Mouse (Mus musculus) G1E-ER4 (cell line): Measurements from ENCODE around the gene Sval2. TPM values are rescaled to one million over a fixed set of nuclear protein-coding genes. Genes with fewer than 3 reads are reported as not detected.

Experiments used
- GATA1 ChIP-seq: IDR thresholded peaks from one replicate; pipeline ENCODE4 v1.8.0; 2012; ENCODE audit warnings: low read length, inconsistent platforms
- polyA plus RNA-seq: library from polyadenylated mRNA; stranded (reverse); fragments of >175 nt; gene quantifications from 2 replicates; pipeline ENCODE4 v1.2.3, GENCODE M21; 2012

Sval2 gene
- not detected in 2 replicates for polyA plus RNA-seq

DNA sequence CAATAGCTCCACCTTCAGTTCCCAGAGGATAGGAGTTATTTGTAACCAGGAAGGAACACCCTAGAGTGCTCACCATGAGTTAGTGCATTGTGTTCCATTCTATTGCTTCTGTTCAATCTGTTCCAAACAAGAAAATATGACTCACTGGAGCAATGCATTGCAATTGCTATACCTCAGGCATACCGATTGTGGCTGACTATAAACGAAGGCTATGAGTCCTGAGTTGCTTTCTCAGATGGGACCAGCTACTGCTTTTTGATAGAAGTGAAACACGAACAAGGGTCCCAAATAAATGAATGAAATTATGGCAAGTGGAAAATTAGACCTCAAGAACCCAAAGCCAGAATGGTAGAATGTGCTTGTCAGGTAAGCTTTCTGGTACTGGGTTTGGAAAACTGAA is at the start of gene Sval2:
Sval2 (plus strand) TSS at position 301 of the 400 bp plus-strand sequence.
- no peak for TF ChIP-seq GATA1

DNA sequence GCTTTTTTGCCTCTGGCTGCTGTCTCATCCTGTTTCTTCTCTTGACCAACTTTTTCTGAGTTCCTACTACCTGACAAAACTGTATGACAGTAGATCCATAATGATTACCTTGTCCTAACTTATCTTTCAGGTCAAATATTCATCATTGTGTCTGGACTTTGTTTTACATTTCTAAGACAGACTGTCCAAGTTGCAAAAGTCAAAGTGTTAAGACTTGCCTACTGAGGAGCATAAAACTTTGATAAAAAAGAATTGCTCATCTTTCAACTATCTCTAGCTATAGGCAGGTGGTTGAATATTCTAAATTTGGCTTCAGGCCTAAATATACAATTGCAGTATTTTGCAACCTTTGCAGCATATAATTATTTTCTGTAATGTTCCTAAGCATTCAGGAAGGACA is 28.7 kb upstream of the Sval2 start:
- TF ChIP-seq GATA1, result no peak

DNA sequence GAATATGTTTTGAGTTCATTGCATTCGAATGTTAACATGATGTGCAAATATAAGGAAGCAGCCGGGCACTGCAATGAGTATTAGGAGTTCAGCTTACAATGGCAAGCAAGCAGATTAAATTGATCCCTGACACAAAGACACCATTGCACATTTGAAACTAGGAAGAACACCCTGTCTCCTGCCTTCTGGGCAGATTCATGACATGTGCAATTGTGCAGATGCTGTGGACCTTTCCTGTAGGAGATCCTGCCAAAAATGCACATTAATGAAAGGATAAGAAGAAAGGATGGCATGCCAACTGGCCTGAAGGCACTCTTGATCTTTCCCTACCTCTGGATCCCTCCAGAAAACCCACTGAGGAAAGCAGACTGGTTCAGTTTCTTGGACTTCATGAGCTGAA is 23.3 kb upstream of the Sval2 start:
- TF ChIP-seq GATA1, result no peak

DNA sequence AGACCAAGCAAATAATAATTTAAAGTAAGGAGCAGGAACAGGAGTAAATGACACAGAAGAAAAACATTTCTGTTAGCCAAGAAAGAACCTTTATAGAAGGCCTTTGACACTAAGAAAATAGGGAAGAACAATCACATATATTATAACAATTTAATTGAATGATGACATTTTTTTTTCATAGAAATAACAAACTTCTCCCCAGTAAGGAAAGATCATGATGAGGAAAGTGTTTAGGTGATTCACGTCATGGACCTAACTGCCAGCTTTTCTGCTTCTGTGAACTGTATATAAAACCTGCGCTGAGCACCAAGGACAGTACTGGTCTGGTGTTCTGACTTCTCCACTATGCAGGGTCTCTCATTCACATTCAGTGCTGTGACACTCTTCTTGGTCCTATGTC is 5.6 kb upstream of the Sval2 start, which contains the start of gene Pip:
Pip (plus strand) TSS at position 301 of the 400 bp plus-strand sequence.
- no peak for TF ChIP-seq GATA1

DNA sequence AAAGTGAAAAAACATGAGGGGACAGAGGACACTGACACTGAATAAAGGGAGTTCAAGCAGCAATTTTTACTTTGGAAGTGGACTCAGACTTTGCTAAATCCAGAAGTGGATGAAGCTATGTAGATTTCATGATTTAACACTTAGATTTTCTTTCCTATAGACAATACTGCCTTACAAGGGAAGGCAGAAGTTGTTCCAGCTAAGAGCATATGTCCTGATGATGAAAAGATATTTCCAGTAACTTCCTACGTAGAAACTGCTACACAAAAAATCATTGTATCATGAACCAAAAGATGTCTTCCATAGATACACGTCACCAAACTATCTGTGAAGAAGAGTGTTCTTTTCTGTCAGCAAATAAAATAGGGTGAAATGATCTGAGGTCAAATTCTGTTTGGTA is 11.2 kb downstream of the Sval2 start:
- TF ChIP-seq GATA1, result no peak

DNA sequence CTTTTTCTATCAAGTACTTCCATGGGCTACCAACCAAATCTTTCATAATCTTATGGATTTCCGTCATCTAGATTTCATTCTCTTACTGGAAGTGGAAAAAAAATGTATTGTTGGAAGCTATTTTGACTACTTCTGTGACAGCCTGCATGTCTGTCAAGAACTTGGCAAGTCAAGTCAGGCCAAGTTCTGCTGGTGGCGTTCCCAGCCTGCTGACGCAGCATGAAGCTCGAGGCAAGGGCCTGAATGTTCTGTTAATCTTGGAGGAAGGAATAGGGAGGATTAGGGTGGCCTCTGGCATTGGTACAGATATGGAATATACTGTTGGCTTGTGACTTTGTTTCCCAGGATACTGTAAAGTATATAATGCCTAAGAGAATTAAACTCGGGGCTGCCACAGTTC is 58.8 kb downstream of the Sval2 start:
- TF ChIP-seq GATA1, result no peak

Other genes with a start within 250 kb of the Sval2 start
- 0.25 and 0.48 TPM in 2 replicates for gene Ephb6, start 247.5 kb upstream of the Sval2 start, polyA plus RNA-seq
- gene Trpv6, start 216.6 kb upstream of the Sval2 start, polyA plus RNA-seq, result not detected in 2 replicates
- not detected in 2 replicates for gene Trpv5, start 172.2 kb upstream of the Sval2 start, polyA plus RNA-seq
- gene Llcfc1, start 168.6 kb upstream of the Sval2 start, polyA plus RNA-seq, result not detected in 2 replicates
- gene Kel, start 148.7 kb upstream of the Sval2 start, polyA plus RNA-seq, result 1.0 and 1.3 TPM in 2 replicates
- gene Olfr459, start 77.8 kb upstream of the Sval2 start, polyA plus RNA-seq, result not detected in 2 replicates
- gene Pip, start 5.5 kb upstream of the Sval2 start, polyA plus RNA-seq, result not detected in 2 replicates
- gene Sval1, start 98.6 kb downstream of the Sval2 start, polyA plus RNA-seq, result not detected in 2 replicates
- gene Sval3, start 115.2 kb downstream of the Sval2 start, polyA plus RNA-seq, result not detected in 2 replicates
- not detected in 2 replicates for gene Sva, start 185.4 kb downstream of the Sval2 start, polyA plus RNA-seq